Mouse (Mus musculus) embryo, embryonic 9.5 days (tissue): ENCODE results near the gene Scgb2b24.

Experiments used
- DNase-seq: peaks from one replicate; pipeline ENCODE4 v3.0.0-alpha.2; 2017; ENCODE audit errors: extremely low spot score

Gene Scgb2b24

DNA sequence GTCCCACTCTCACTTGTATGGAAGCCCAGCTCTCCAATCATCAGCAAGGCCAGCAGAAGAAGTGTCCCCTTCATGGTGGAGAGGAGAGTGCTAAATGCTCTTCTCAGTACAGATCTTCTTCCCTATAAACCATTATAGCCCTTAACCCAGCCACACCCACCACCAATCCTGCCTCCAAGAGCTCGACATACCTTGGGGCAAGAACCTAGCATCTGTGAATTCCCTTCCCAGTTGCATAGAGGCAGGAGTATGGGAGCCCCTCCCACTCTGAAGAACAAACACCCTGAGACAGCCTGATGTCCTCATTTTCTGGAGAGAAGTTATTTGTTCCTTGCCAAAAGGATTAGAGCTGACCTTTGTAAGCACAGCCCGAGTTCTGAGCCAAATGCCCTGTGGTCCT lies at the start of gene Scgb2b24:
Scgb2b24 (minus strand) TSS at position 101 of the 400 bp plus-strand sequence.
- no peak for DNase-seq

GRCm38 (mm10) chr7:33743499-33743898 lies 4.4 kb upstream of the Scgb2b24 start, which contains the start of gene Scgb1b24:
Gene Scgb1b24 (plus strand): TSS chr7:33743799.
- no peak for DNase-seq

DNA sequence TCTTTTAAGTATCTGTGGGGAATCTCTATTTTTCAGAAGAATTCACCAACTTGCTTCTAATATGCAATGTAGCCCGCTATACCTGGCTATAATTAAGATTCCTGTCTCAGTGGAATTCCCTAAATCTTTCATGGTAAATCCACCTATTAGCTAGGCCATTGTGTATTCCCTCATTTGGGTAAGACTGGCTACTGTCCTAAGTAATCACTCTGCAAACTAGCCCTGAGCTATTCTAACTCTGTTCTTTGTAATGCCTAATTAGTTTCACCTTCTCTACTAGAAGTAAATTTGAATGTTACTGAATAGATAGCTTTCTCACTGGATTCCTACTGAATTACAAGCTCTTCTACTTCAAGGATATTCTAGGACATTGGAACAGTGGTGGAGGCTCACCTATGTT lies 49.2 kb downstream of the Scgb2b24 start:
- DNase-seq: no peak
